Mouse (Mus musculus) forebrain, embryonic 14.5 days (tissue): Measurements from ENCODE around the gene Ren1. TPM values are rescaled to one million over a fixed set of nuclear protein-coding genes. Genes with fewer than 3 reads are reported as not detected.
A peak's percentile ranks its signal among the peaks of the same experiment; 100 is the strongest.

Experiments
- ATAC-seq: fragments of 200-750 bp; cut with Nextera tagmentation; 2 replicates; pipeline ENCODE4 v1.8.0; 2017; ENCODE audit warnings: mild to moderate bottlenecking, moderate library complexity
- DNase-seq: peaks from one replicate; pipeline ENCODE4 v3.0.0-alpha.2; 2015; ENCODE audit warnings: low spot score
- H3K27ac ChIP-seq: fragments of 300-500 bp; sonication (generic); 2 replicates; pipeline ENCODE4 v1.5.1; 2014; ENCODE audit warnings: low read depth, mild to moderate bottlenecking, control low read depth, low read length, moderate library complexity
- H3K27me3 ChIP-seq: fragments of 300-500 bp; sonication (generic); replicated peaks from 2 replicates; pipeline ENCODE4 v1.6.1; 2014; ENCODE audit warnings: low read length, control low read depth, mixed read lengths; ENCODE audit not compliant: control insufficient read depth, insufficient read depth
- H3K36me3 ChIP-seq: fragments of 300-500 bp; sonication (generic); 2 replicates; pipeline ENCODE4 v1.6.1; 2014; ENCODE audit warnings: low read length, control low read depth; ENCODE audit not compliant: control insufficient read depth, insufficient read depth
- H3K4me1 ChIP-seq: fragments of 300-500 bp; sonication (generic); 2 replicates; pipeline ENCODE4 v1.6.1; 2014; ENCODE audit warnings: antibody characterized with exemption, low read length, control low read depth; ENCODE audit not compliant: control insufficient read depth, insufficient read depth
- H3K4me2 ChIP-seq: fragments of 300-500 bp; sonication (generic); 2 replicates; pipeline ENCODE4 v1.6.1; 2014; ENCODE audit warnings: mild to moderate bottlenecking, control low read depth, low read length
- H3K4me3 ChIP-seq: fragments of 300-500 bp; sonication (generic); 2 replicates; pipeline ENCODE4 v1.5.1; 2014; ENCODE audit warnings: low read depth, low read length, control low read depth
- H3K9ac ChIP-seq: fragments of 300-500 bp; sonication (generic); 2 replicates; pipeline ENCODE4 v1.6.1; 2014; ENCODE audit warnings: mild to moderate bottlenecking, low read length, control low read depth, moderate library complexity
- H3K9me3 ChIP-seq: fragments of 300-500 bp; sonication (generic); replicated peaks from 2 replicates; pipeline ENCODE4 v1.6.1; 2016; ENCODE audit warnings: low read length, control low read depth, mixed read lengths; ENCODE audit not compliant: control insufficient read depth
- WGBS: fragments of 180-500 bp; shearing (Covaris S2); extraction: QIAGEN DNeasy Blood & Tissue Kit; methylation state at CpG from one replicate; pipeline ENCODE4 v1.1.7; 2014; 5-methylcytosine and 5-hydroxymethylcytosine counted together
- polyA plus RNA-seq: library from polyadenylated mRNA; unstranded; fragments of >200 nt; fragmentation: Nextera tagmentation; extraction: Ambion mirVana; gene quantifications from 2 replicates; pipeline ENCODE4 v1.2.1, GENCODE M21; 2014

The Ren1 gene
- polyA plus RNA-seq, 1 experiment from 2014 or later, result not detected

DNA sequence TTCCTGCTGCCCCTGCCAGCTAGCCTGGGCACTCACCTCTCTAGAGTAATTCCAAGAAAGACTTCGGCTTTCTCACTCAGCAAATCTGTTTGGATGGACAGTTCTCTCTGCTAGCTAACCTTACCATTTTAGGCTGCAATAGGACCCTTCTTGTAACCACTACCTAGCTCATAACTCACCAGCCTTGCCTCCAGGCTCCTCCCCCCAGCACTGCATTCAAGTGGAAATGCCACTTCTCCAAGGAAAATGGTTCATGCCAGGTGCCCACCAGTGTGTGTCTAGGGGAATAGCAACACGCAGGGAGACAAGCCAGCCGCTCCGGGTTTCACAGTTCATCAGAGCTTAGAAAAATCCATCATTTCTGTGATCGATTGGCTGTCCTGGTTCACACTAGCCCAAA, 27.2 kb downstream of the Ren1 start:
- H3K9me3 ChIP-seq, result no peaks in the 10 kb centered on the region
- H3K4me2 ChIP-seq, result no peak overlapping the region
- no peak overlapping the region for H3K9ac ChIP-seq
- no peak overlapping the region for H3K27ac ChIP-seq
- H3K36me3 ChIP-seq, result no peaks in the 10 kb centered on the region
- 87% methylated on average over 5 of the region's 5 CpGs for WGBS
- H3K4me3 ChIP-seq, result no peak overlapping the region
- no peaks in the 10 kb centered on the region for H3K27me3 ChIP-seq
- DNase-seq (no peak), ATAC-seq (no peak)
- no peaks in the 10 kb centered on the region for H3K4me1 ChIP-seq

DNA sequence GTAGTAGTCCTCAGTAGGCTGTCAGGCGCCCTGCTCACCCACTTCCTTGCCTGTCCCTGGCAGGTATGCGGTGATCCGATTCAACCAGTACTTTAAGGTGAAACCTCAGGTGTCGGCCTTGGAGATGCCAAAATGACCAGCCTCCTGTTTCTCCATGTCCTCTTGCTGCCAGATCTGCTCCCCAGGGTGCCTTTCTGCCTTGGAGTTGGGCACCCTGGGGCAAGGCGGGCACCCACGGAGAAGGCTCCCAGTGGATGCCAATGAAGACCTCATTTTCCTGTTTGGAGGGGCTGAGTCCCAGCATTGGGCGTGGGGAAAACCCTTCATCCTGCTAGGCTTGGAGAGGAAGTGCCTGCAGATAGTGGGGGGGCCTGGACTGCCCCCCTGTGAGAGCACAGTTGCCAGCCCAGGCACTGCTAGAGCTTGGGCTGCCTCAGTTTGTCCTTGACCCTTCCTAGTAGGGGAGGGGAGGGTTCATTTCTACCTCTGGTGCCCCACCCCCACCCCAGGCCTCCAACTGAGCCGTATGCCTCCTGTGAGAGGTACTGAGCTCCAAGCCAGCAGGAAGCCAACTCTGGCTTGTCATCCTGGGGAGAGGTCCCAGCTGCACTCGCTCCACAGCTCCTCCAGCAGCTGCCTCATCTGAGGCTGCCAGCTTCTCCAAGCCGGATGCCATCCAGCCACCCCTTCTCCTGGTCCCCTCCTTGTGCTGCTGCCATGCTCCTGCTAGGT, 29.1 kb downstream of the Ren1 start:
- ATAC-seq (no peak), DNase-seq (no peak)
- no peaks in the 10 kb centered on the region for H3K27me3 ChIP-seq
- H3K9me3 ChIP-seq, result no peaks in the 10 kb centered on the region
- peaks cover 10% of the 10 kb centered on the region; the same call in 1 of the 2 replicates for H3K36me3 ChIP-seq
- H3K9ac ChIP-seq, result no peak overlapping the region; the same call in 1 of the 2 replicates
- H3K4me2 ChIP-seq, result no peak overlapping the region
- WGBS, result 67% methylated on average over 10 of the region's 10 CpGs
- H3K4me1 ChIP-seq, result no peaks in the 10 kb centered on the region
- H3K27ac ChIP-seq, result no peak overlapping the region
- no peak overlapping the region for H3K4me3 ChIP-seq

DNA sequence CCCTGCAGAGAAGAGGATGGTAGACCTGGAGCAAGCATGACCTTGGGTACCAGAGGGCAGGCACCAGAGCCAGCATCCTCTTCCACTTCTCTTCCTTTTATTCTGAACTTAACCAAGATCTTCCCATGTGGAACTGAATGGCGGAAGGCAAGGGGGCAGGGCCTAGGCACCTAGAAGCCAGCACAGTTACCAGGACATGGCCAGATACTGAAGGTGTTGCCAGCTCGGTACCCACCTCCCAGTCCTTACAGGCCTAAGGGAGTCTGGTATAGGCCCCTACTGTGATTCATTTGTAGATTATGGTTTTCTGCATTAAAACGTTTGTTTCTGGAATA, 29.6 kb downstream of the Ren1 start:
- H3K36me3 ChIP-seq, result peaks cover 14% of the 10 kb centered on the region; the same call in 1 of the 2 replicates
- ATAC-seq (no peak), DNase-seq (no peak)
- H3K27me3 ChIP-seq, result no peaks in the 10 kb centered on the region
- 83% methylated on average over 3 of the region's 3 CpGs for WGBS
- no peak overlapping the region for H3K27ac ChIP-seq
- H3K9me3 ChIP-seq, result no peaks in the 10 kb centered on the region
- H3K4me2 ChIP-seq, result no peak overlapping the region
- no peak overlapping the region for H3K9ac ChIP-seq
- H3K4me3 ChIP-seq, result no peak overlapping the region
- H3K4me1 ChIP-seq, result no peaks in the 10 kb centered on the region

DNA sequence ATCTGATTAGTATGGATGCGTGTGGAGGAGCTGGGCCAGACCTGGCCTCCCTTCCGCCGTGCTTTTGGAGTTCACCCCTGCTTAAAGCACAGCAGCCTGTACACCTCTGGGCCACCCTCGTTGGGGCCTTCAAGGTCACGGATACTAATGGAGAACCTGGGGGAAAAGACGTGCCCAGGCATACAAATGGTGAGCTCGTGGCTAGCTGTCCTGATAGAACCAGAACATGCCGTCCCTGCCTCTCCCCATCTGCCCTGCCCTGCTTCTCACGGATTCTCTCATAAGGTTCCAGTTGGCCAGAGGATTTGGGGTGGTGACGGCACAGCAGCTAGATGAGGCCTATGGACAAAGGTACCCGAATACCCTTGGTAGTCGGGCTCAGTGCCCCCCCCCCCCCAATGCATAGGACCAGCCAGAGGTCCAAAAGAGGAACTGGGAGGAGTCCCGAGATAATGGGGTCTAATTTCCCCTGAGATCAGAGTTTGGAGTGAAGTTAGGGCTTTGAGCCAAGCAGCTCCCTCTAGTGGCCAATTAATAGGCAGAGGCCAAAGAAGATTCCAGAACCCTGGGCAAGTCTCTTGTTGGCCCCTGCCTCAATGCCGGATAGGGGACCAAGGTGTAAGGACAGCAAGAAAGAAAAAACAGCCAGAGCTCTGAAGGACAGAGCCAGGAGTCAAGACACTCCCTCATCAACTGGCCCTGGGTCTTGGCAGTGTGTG, 30.2 kb downstream of the Ren1 start:
- Histone ChIP-seq H3K4me3 (no peak overlapping the region), H3K27ac (no peak overlapping the region), H3K4me1 (no peaks in the 10 kb centered on the region), H3K9ac (no peak overlapping the region), H3K27me3 (no peaks in the 10 kb centered on the region), H3K36me3 (peaks cover 16% of the 10 kb centered on the region; the same call in 1 of the 2 replicates), H3K9me3 (no peaks in the 10 kb centered on the region), H3K4me2 (no peak overlapping the region)
- ATAC-seq, result no peak
- DNase-seq, result peak; percentile 70
- 64% methylated on average over 14 of the region's 14 CpGs for WGBS

DNA sequence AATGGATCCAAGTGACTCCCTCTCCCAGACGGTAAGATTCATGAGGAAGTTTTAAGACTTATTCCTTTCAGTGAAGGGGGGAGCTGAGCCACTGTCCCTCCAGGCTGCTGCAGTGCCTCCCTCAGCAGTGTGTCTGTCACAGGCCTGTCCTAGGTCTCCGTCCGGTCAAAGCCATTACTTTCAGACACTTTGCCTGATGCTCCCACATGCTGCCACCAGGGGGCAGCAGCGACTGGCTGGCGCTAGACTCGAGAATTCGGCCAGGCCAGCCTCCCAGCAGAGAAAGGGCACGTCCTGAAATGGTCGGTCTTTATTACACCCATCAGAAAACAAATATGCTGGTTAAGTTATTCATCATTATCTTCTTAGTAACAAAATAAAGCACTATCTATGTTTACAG, 31.7 kb downstream of the Ren1 start:
- Histone ChIP-seq H3K4me1 (peaks cover 5% of the 10 kb centered on the region; the same call in 1 of the 2 replicates), H3K36me3 (peaks cover 20% of the 10 kb centered on the region), H3K4me2 (no peak overlapping the region), H3K9me3 (no peaks in the 10 kb centered on the region), H3K4me3 (no peak overlapping the region), H3K27me3 (no peaks in the 10 kb centered on the region), H3K27ac (no peak overlapping the region), H3K9ac (no peak overlapping the region)
- ATAC-seq (peak; percentile 24), DNase-seq (peak; percentile 85)
- WGBS, result 7% methylated on average over 9 of the region's 9 CpGs

DNA sequence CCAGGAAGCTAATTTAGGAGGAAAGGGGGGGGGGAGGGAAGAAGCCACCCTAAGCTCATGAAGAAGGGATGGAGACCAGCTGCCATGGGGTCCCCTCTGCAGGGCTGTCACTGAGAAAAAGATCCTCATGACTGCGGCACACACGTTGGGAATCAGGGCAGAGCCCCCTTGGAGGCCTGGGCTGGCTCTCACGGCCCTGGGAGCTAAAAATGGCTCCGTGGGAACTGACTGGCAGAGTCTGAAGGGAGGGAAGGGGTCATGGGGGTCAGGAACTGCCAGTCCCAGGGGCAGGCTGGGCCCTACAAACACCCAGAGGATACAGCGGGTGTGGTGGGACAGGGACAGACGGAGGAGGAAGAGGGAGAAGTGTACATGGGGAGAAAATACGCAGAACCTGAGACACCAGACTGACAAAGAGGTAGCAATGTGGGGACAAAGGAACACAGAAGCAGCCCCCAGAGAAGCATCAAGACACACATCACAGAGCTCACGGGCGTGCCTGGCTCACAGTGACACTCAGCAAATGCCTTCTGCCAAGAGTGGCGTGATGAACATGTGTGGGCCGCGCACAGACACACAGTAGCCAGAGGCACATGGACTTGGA, 32.3 kb downstream of the Ren1 start:
- Histone ChIP-seq H3K9ac (no peak overlapping the region), H3K4me2 (no peak overlapping the region), H3K4me1 (peaks cover 5% of the 10 kb centered on the region; the same call in 1 of the 2 replicates), H3K27ac (no peak overlapping the region), H3K36me3 (peaks cover 20% of the 10 kb centered on the region), H3K9me3 (no peaks in the 10 kb centered on the region), H3K27me3 (no peaks in the 10 kb centered on the region), H3K4me3 (no peak overlapping the region)
- DNase-seq (no peak), ATAC-seq (no peak)
- WGBS, result 64% methylated on average over 12 of the region's 12 CpGs

DNA sequence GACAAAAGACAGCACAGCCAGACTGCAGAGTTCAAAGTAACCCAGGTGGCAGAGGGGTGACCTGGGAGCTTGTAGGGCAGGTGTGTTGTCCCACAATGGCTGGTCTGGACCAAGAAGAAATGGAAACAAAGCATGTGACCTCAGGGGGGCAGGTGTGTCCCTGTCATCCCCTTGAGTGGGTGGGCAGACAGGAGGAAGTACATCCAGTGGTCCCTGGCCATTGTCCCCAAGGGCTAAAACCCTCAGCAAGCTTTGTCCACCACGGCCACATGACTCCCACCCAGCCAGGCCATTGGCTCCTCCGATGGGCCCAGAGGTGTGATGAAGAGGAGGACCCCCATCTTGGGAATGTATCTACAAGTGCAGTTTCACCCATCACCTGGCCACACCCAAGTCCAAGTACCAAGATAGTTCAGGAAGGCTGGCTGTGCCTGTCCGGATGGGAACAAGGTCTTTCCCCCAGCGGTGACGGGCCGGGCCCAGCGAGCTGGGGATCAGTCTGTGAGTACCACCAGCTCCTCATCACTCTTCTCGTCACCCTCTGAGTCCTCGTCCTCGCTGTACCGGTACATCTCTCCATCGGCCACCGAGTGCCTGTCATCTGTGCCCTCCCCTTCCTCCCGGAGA, 33.0 kb downstream of the Ren1 start:
- H3K27me3 ChIP-seq, result no peaks in the 10 kb centered on the region
- H3K9ac ChIP-seq, result no peak overlapping the region
- H3K4me1 ChIP-seq, result peaks cover 5% of the 10 kb centered on the region; the same call in 1 of the 2 replicates
- ATAC-seq (no peak), DNase-seq (no peak)
- H3K9me3 ChIP-seq, result no peaks in the 10 kb centered on the region
- no peak overlapping the region for H3K27ac ChIP-seq
- WGBS, result 95% methylated on average over 14 of the region's 14 CpGs
- H3K4me2 ChIP-seq, result no peak overlapping the region
- H3K4me3 ChIP-seq, result no peak overlapping the region
- H3K36me3 ChIP-seq, result peaks cover 20% of the 10 kb centered on the region

DNA sequence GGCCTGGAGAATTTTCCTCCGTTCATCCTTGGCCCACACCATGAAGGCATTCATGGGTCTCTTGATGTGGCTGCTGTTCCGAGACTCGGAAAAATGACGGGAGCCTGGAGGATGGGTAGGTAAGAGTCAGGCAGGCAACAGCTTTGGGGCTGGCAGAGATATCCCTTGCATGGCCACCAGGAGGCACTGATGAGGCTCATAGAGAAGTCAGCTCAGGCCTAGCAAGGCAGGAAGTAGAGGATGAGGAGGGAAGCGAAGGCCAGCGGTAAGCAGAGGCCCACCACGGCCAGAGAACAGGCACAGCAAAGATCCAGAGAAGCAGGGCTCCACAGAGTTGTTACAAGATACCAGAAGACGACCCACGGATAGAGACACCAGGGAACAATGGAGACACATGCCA, 35.2 kb downstream of the Ren1 start:
- WGBS, result 32% methylated on average over 9 of the region's 9 CpGs
- H3K4me2 ChIP-seq, result peak overlapping the region; percentile 2; the same call in 1 of the 2 replicates
- no peaks in the 10 kb centered on the region for H3K27me3 ChIP-seq
- H3K27ac ChIP-seq, result no peak overlapping the region
- DNase-seq (peak; percentile 84), ATAC-seq (peak; percentile 55)
- peaks cover 5% of the 10 kb centered on the region; the same call in 1 of the 2 replicates for H3K4me1 ChIP-seq
- no peaks in the 10 kb centered on the region for H3K9me3 ChIP-seq
- H3K4me3 ChIP-seq, result no peak overlapping the region
- H3K36me3 ChIP-seq, result peaks cover 36% of the 10 kb centered on the region
- H3K9ac ChIP-seq, result peak overlapping the region; percentile 48; the same call in 1 of the 2 replicates
